Mouse (Mus musculus) hindbrain, embryonic 11.5 days (tissue): ENCODE measurements around the gene Ankrd49. TPM values are rescaled to one million over a fixed set of nuclear protein-coding genes. Genes with fewer than 3 reads are reported as not detected.
A peak's percentile ranks its signal among the peaks of the same experiment; 100 is the strongest.

ENCODE experiments used
- ATAC-seq: fragments of 200-750 bp; cut with Nextera tagmentation; 2 replicates; pipeline ENCODE4 v1.8.0; 2017; ENCODE audit warnings: mild to moderate bottlenecking, moderate TSS enrichment, moderate library complexity; ENCODE audit not compliant: low FRiP score
- DNase-seq: peaks from one replicate; pipeline ENCODE4 v3.0.0-alpha.2; 2015; ENCODE audit warnings: low spot score
- H3K27ac ChIP-seq: fragments of 300-500 bp; sonication (generic); 2 replicates; pipeline ENCODE4 v1.5.1; 2014; ENCODE audit warnings: mild to moderate bottlenecking, low read depth, low read length
- H3K27me3 ChIP-seq: fragments of 300-500 bp; sonication (generic); 2 replicates; pipeline ENCODE4 v1.6.1; 2014; ENCODE audit warnings: mild to moderate bottlenecking, low read length, moderate library complexity, mixed read lengths; ENCODE audit not compliant: control insufficient read depth, insufficient read depth
- H3K36me3 ChIP-seq: fragments of 300-500 bp; sonication (generic); 2 replicates; pipeline ENCODE4 v1.6.1; 2014; ENCODE audit warnings: mild to moderate bottlenecking, low read length, moderate library complexity, mixed read lengths; ENCODE audit not compliant: control insufficient read depth, insufficient read depth
- H3K4me1 ChIP-seq: fragments of 300-500 bp; sonication (generic); replicated peaks from 2 replicates; pipeline ENCODE4 v1.6.1; 2014; ENCODE audit warnings: low read length, mixed read lengths; ENCODE audit not compliant: control insufficient read depth, insufficient read depth
- H3K4me2 ChIP-seq: fragments of 300-500 bp; sonication (generic); replicated peaks from 2 replicates; pipeline ENCODE4 v1.6.1; 2014; ENCODE audit warnings: mild to moderate bottlenecking, low read depth, low read length
- H3K4me3 ChIP-seq: fragments of 300-500 bp; sonication (generic); 2 replicates; pipeline ENCODE4 v1.5.1; 2014; ENCODE audit warnings: low read depth, low read length
- H3K9ac ChIP-seq: fragments of 300-500 bp; sonication (generic); 2 replicates; pipeline ENCODE4 v1.6.1; 2014; ENCODE audit warnings: low read depth, low read length
- H3K9me3 ChIP-seq: fragments of 300-500 bp; sonication (generic); 2 replicates; pipeline ENCODE4 v1.6.1; 2016; ENCODE audit warnings: low read length; ENCODE audit not compliant: control insufficient read depth
- WGBS: fragments of 180-500 bp; shearing (Covaris S2); extraction: QIAGEN DNeasy Blood & Tissue Kit; methylation state at CpG from one replicate; pipeline ENCODE4 v1.1.7; 2014; 5-methylcytosine and 5-hydroxymethylcytosine counted together
- polyA plus RNA-seq: library from polyadenylated mRNA; unstranded; fragments of >200 nt; fragmentation: Nextera tagmentation; extraction: Ambion mirVana; gene quantifications from 2 replicates; pipeline ENCODE4 v1.2.1, GENCODE M21; 2014

The Ankrd49 gene
- polyA plus RNA-seq, 1 experiment from 2014 or later = 56.1 TPM

- H3K9me3 ChIP-seq = no peaks in the 10 kb centered on the region
- DNase-seq (no peak), ATAC-seq (no peak)
- 41% methylated on average over 13 of the region's 13 CpGs for WGBS
- H3K27ac ChIP-seq = no peak overlapping the region
- H3K36me3 ChIP-seq = peaks cover 4% of the 10 kb centered on the region; the same call in 1 of the 2 replicates
- no peaks in the 10 kb centered on the region for H3K4me1 ChIP-seq
- no peaks in the 10 kb centered on the region for H3K27me3 ChIP-seq
- H3K4me2 ChIP-seq = no peak overlapping the region
- H3K9ac ChIP-seq = no peak overlapping the region
- H3K4me3 ChIP-seq = no peak overlapping the region
These were observed 6.3 kb downstream of the Ankrd49 start for GRCm38 (mm10) chr9:14778341-14778740.

DNA sequence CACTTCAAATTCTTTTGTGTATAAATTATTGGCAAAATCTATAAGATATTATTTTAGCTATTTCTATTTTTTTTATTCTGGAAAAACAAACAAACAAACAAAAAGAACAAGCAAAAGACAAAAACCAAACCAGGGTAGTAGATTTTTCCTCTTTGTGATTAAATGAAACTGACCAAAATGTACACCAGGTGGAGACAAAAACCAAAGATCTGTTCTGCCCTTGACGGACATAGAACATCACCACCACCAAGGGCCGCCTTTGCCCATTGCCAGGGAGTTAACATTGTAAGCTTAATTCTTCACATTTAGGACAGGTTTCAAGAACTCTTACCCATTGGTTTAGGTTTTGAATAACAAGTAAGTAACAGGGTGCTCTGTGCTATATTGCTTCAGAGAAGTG is 10.8 kb downstream of the Ankrd49 start:
- Histone ChIP-seq H3K27me3 (no peaks in the 10 kb centered on the region; the same call in 1 of the 2 replicates), H3K4me2 (no peak overlapping the region), H3K9me3 (no peaks in the 10 kb centered on the region), H3K4me3 (no peak overlapping the region), H3K27ac (no peak overlapping the region), H3K4me1 (no peaks in the 10 kb centered on the region), H3K9ac (no peak overlapping the region), H3K36me3 (no peaks in the 10 kb centered on the region)
- ATAC-seq = no peak
- DNase-seq = no peak
- 52% methylated on average over 2 of the region's 2 CpGs for WGBS

DNA sequence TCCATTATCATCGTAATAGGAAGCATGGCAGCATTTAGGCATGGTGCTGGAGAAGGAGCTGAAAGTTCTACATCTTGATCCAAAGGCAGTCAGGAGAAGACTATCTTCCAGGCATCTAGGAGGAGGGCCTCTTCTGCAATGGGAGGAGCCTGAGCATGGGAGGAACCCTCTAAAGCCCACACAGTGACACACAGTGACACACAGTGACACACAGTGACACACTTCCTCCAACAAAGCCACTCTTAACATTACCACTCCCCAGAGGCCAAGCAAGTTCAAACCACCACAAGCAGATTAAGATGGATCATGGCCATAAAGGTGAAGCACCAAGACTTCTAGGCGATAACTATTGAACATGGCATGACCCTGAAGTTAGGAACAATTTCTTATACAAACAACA is 12.6 kb downstream of the Ankrd49 start:
- no peaks in the 10 kb centered on the region for H3K4me1 ChIP-seq
- no peak for ATAC-seq
- H3K9ac ChIP-seq = no peak overlapping the region
- H3K27ac ChIP-seq = no peak overlapping the region
- H3K36me3 ChIP-seq = no peaks in the 10 kb centered on the region
- no peaks in the 10 kb centered on the region for H3K9me3 ChIP-seq
- no peaks in the 10 kb centered on the region; the same call in 1 of the 2 replicates for H3K27me3 ChIP-seq
- 92% methylated on average over 2 of the region's 2 CpGs for WGBS
- no peak for DNase-seq
- H3K4me3 ChIP-seq = no peak overlapping the region
- H3K4me2 ChIP-seq = no peak overlapping the region

- Histone ChIP-seq H3K9me3 (no peaks in the 10 kb centered on the region), H3K4me1 (no peaks in the 10 kb centered on the region), H3K27ac (no peak within 1 kb of the TSS), H3K9ac (no peak within 1 kb of the TSS), H3K4me2 (peak within 1 kb of the TSS; percentile 14; the same call in 1 of the 2 replicates), H3K36me3 (no peaks in the 10 kb centered on the region), H3K4me3 (no peak within 1 kb of the TSS), H3K27me3 (no peaks in the 10 kb centered on the region; the same call in 1 of the 2 replicates)
- DNase-seq = peak; percentile 42
- 20% methylated on average over 23 of the region's 23 CpGs for WGBS
- peak; percentile 63 for ATAC-seq
These were observed 13.7 kb downstream of the Ankrd49 start, which contains the start of gene 1700012B09Rik for GRCm38 (mm10) chr9:14770803-14771471. Gene 1700012B09Rik (minus strand): TSS chr9:14771030.

- ATAC-seq (no peak), DNase-seq (no peak)
- no peaks in the 10 kb centered on the region for H3K9me3 ChIP-seq
- no peak overlapping the region for H3K9ac ChIP-seq
- H3K36me3 ChIP-seq = no peaks in the 10 kb centered on the region
- no peaks in the 10 kb centered on the region; the same call in 1 of the 2 replicates for H3K27me3 ChIP-seq
- H3K4me1 ChIP-seq = no peaks in the 10 kb centered on the region
- WGBS = 61% methylated on average over 5 of the region's 6 CpGs
- H3K4me3 ChIP-seq = no peak overlapping the region
- H3K27ac ChIP-seq = no peak overlapping the region
- H3K4me2 ChIP-seq = no peak overlapping the region
These were observed 14.8 kb downstream of the Ankrd49 start for GRCm38 (mm10) chr9:14769811-14770210.

GRCm38 (mm10) chr9:14764765-14765164 is 19.9 kb downstream of the Ankrd49 start:
- no peak overlapping the region for H3K9ac ChIP-seq
- no peak overlapping the region for H3K4me3 ChIP-seq
- no peaks in the 10 kb centered on the region for H3K9me3 ChIP-seq
- H3K27ac ChIP-seq = no peak overlapping the region
- DNase-seq (peak; percentile 76), ATAC-seq (0 out of 2 replicates have a peak, but pooled peaks have one; percentile 14)
- H3K4me1 ChIP-seq = no peaks in the 10 kb centered on the region
- 30% methylated on average over 7 of the region's 7 CpGs for WGBS
- no peaks in the 10 kb centered on the region for H3K36me3 ChIP-seq
- no peaks in the 10 kb centered on the region for H3K27me3 ChIP-seq
- no peak overlapping the region for H3K4me2 ChIP-seq

DNA sequence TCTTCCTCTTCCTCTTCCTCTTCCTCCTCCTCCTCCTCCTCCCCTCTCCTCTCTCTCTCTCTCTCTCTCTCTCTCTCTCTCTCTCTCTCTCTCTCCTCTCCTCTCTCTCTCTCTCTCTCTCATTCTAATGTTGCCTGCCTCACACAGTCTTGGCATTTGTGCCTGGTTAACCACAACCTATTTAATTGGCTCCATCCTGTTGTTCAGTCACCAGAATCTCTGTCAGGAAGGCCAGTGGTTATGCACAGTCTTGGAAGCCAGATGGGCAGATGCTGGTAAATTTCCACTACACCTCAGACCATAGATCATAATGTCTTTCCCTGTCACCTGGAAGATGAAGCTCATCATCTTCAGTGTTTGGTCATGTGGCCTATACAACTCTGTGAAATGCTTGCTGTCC is 25.4 kb downstream of the Ankrd49 start:
- Histone ChIP-seq H3K27me3 (no peaks in the 10 kb centered on the region), H3K9ac (no peak overlapping the region), H3K4me1 (no peaks in the 10 kb centered on the region), H3K4me3 (no peak overlapping the region), H3K9me3 (no peaks in the 10 kb centered on the region), H3K27ac (no peak overlapping the region), H3K36me3 (no peaks in the 10 kb centered on the region), H3K4me2 (no peak overlapping the region)
- ATAC-seq (no peak), DNase-seq (no peak)

DNA sequence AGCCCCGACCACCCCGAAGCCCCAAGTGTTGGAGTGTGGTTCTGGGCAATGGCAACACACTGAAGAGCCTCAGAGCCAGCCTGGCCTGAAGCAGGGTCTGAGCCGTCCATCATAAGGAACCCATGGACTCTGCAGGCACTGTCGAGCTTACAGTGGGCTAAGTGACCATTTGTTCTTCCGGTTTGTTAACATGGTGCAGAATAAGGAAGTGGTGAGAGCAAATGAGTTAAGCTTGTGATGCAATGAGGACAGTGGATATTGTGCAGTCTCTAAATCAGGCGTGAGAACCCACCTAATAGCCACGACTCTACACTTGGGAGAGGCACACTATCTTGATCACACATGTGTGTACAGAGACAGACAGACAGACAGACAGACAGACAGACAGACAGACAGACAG is 26.1 kb downstream of the Ankrd49 start:
- no peak overlapping the region for H3K27ac ChIP-seq
- no peaks in the 10 kb centered on the region for H3K36me3 ChIP-seq
- no peak overlapping the region for H3K4me3 ChIP-seq
- WGBS = 77% methylated on average over 7 of the region's 7 CpGs
- no peak for DNase-seq
- no peaks in the 10 kb centered on the region for H3K9me3 ChIP-seq
- ATAC-seq = no peak
- no peaks in the 10 kb centered on the region for H3K4me1 ChIP-seq
- no peak overlapping the region for H3K9ac ChIP-seq
- H3K4me2 ChIP-seq = no peak overlapping the region
- H3K27me3 ChIP-seq = no peaks in the 10 kb centered on the region

DNA sequence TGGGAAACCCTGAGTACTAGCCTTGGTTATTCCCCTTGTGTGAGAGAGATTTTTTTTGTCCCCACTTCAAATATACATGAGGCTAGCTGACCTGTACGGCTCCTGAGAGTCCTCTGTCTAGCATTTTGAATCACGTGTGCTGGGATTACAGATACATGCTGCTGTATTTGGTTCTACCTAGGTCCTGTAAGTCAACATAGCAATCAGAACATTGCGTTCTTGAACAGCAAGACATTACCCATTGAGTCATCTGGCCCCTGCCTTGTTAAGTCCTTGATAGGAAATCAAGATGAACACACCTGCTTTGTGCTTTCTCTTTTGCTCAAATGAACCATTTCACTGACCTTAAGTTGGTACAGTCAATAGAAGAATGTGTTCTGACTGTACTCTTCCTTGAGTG is 30.2 kb downstream of the Ankrd49 start:
- Histone ChIP-seq H3K27ac (no peak overlapping the region), H3K4me1 (peaks cover 3% of the 10 kb centered on the region; the same call in 1 of the 2 replicates), H3K4me2 (no peak overlapping the region), H3K4me3 (no peak overlapping the region), H3K36me3 (no peaks in the 10 kb centered on the region), H3K9me3 (no peaks in the 10 kb centered on the region), H3K9ac (no peak overlapping the region), H3K27me3 (peaks cover 10% of the 10 kb centered on the region; the same call in 1 of the 2 replicates)
- no peak for ATAC-seq
- no peak for DNase-seq
- 89% methylated on average over 3 of the region's 3 CpGs for WGBS
